Mouse (Mus musculus) bone marrow macrophage, adult 2 months (primary cell): ENCODE measurements around the gene Guca1b.

Experiments
- CTCF ChIP-seq: IDR thresholded peaks from 2 replicates; pipeline ENCODE4 v1.5.1; 2012; ENCODE audit warnings: low read depth, mild to moderate bottlenecking, low read length, moderate library complexity
- POLR2A ChIP-seq: IDR thresholded peaks from 2 replicates; pipeline ENCODE4 v1.6.1; 2012; ENCODE audit warnings: mild to moderate bottlenecking, low read depth, low read length, borderline replicate concordance

DNA sequence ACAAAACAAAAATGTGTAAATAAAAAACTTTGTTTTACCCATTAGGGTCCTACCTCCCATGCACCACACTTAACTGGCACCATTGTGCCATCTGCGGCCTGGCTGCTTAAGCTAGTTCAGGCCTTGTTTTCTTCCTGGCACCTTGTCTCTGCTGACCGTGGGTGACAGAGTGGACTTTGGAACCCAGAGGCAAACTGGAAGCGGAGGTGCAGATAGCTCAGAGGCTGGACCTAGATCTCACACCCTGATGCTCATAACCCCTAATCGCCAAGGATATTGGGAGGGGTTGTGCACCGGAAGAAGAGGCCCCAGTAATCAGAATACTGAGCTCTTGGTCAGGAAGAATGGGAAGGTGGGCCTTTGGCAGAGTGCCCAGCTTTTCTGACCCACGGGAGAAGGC lies 39.0 kb downstream of the Guca1b start:
- no peak for TF ChIP-seq POLR2A
- TF ChIP-seq CTCF, result no peak
